Mouse (Mus musculus) stomach, postnatal 0 days (tissue): Measurements from ENCODE around the gene Nom1.

Source experiments
- CTCF ChIP-seq: IDR thresholded peaks from 2 replicates; pipeline ENCODE4 v1.5.1; 2016; ENCODE audit warnings: antibody characterized with exemption, low read depth, mild to moderate bottlenecking, moderate library complexity
- EP300 ChIP-seq: optimal IDR thresholded peaks from 2 replicates; pipeline ENCODE3; 2016; ENCODE audit warnings: antibody characterized with exemption

DNA sequence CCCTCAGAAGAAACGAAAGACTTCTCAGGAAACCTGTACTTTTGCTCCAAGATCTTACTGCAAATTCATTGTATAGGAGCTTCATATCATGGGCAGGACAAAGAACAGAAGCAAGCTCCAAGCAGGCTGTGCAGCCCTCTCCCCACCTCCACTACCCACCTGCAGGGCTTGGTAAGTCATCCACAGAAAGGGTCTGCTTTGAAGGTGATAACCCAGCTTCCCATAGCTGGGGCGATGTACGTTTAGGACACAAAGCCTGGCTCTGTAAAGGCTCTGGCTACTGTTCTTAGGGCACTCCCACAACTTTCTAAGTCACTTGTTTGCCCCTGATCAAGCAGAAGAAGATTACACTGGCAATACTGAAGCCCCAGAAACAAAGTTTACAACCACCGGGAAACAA, 49.3 kb downstream of the Nom1 start:
- no peak for TF ChIP-seq CTCF
- no peak for TF ChIP-seq EP300
